Mouse (Mus musculus) layer of hippocampus, postnatal 36 days (tissue): ENCODE results near the gene Gm3269. TPM values are rescaled to one million over a fixed set of nuclear protein-coding genes. Genes with fewer than 3 reads are reported as not detected.
"Not testable (repeated sequence)": the region's sequence is repeated elsewhere in the genome, so short reads cannot be mapped to it uniquely, and the experiment has no call there.

ENCODE experiments used
- DNase-seq, 2 experiments: peaks; one replicate each; pipeline ENCODE4 v3.0.0; 2022
- total RNA-seq, 2 experiments: library from RNA; stranded (reverse); gene quantifications; 2 replicates each; pipeline ENCODE4 v1.2.3; 2021

Gm3269 gene
- not detected for total RNA-seq

- DNase-seq: not testable (repeated sequence)
Observed at GRCm38 (mm10) chr14:4837806-4838205, at the start of gene Gm3269. TSS of gene Gm3269 (plus strand) at chr14:4838106.

GRCm38 (mm10) chr14:4806421-4806820 lies 31.5 kb upstream of the Gm3269 start:
- not testable (repeated sequence) for DNase-seq

- not testable (repeated sequence) for DNase-seq
Observed at GRCm38 (mm10) chr14:4821950-4822349, 16.0 kb upstream of the Gm3269 start.

DNA sequence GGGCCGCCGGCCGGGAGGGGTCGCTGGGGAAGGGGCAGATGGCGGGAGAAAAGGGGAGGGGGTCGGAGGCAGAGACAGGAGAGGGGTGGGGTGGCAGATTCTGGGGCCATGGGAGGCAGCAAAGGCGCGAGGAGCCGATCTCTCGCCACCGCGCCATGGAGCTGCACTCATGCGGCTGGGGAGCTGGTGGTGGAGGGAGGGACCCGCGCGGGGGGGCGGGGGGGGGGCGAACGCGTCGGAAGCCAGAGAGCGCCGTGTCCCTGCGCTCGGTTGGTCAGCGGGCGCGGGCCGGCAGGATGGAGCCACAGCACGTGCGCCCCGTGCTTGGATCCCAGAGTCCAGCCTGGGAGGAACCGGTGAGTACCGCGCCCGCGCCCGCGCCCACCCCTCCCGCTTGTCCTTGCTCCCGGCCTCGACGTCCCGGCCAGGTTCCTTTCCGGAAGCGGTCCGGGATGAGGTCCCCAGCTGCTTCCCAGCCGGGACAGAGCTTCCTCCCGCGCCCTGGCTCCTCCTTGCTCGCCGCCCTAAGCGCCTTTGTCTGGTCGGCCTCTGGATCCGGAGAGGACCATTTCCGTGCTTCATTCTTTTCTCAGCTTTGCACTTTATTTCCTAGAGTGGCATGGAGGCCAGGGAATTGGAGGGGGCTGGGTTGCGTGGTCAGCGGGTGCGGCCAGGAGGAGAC lies 17.5 kb downstream of the Gm3269 start, which contains the start of gene Gm3264:
Gene Gm3264 (plus strand): TSS at position 278 of the 682 bp plus-strand sequence.
- peak in 1 of 2 experiments; percentile 4 for DNase-seq

DNA sequence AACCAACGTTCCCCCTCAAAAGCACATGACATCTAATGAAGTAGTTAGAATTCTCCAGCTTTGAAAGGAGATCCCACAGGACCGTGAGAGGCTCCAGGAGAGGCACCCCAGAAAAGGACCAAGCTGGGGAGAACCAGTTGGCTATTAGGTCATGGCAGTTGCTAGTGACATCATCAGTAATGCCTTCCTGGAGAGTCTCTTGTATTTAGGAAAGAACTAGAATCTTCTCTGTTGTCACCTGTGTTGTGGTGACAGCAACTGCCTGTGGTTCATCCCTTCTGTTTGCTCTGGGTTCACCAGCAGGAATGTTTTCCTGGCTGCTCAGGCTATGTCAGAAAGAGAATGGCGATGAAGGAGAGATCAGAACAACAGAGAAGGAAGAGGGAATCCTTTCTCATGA lies 54.2 kb downstream of the Gm3269 start, which contains the start of gene Gm3278:
Gene Gm3278 (plus strand): TSS at position 301 of the 400 bp plus-strand sequence.
- not testable (repeated sequence) for DNase-seq

Other genes with a start within 250 kb of the Gm3269 start
- gene Gm8159, start 205.8 kb upstream of the Gm3269 start, total RNA-seq: under 1 TPM in 1 of 2 experiments, not detected in 1; 0.50 TPM
- gene Gm3239, start 173.9 kb upstream of the Gm3269 start, total RNA-seq: not detected
- gene Gm7876, start 128.9 kb upstream of the Gm3269 start, total RNA-seq: not detected
- under 1 TPM in 1 of 2 experiments, not detected in 1; 0.20 TPM for gene Gm3252, start 111.3 kb upstream of the Gm3269 start, total RNA-seq
- gene Gm9602, start 61.8 kb upstream of the Gm3269 start, total RNA-seq: not detected
- gene Gm3264, start 17.5 kb downstream of the Gm3269 start, total RNA-seq: 10 to 100 TPM in 1 of 2 experiments, 1 to 10 TPM in 1; 8.9 to 13.8 TPM
- gene Gm3278, start 54.3 kb downstream of the Gm3269 start, total RNA-seq: not detected
- gene Gm8297, start 145.8 kb downstream of the Gm3269 start, total RNA-seq: not detected
- under 1 TPM in 1 of 2 experiments, not detected in 1; 0.82 TPM for gene Gm3298, start 177.8 kb downstream of the Gm3269 start, total RNA-seq
- not detected for gene 4930555G01Rik, start 212.5 kb downstream of the Gm3269 start, total RNA-seq
- gene Gm8281, start 232.9 kb downstream of the Gm3269 start, total RNA-seq: 1 to 10 TPM; 1.1 to 1.3 TPM